Mouse (Mus musculus) small intestine, adult 2 months (tissue): ENCODE data around the gene Derl3. TPM values are rescaled to one million over a fixed set of nuclear protein-coding genes. Genes with fewer than 3 reads are reported as not detected.
A peak's percentile ranks its signal among the peaks of the same experiment; 100 is the strongest.
"Not testable (repeated sequence)": the region's sequence is repeated elsewhere in the genome, so short reads cannot be mapped to it uniquely, and the experiment has no call there.

ENCODE experiments used
- H3K27ac ChIP-seq: fragments of 200-500 bp; 2 replicates; pipeline ENCODE4 v1.5.1; 2012; ENCODE audit warnings: low read depth, low read length, control low read depth, inconsistent platforms; ENCODE audit not compliant: insufficient read depth
- H3K27me3 ChIP-seq: fragments of 200-500 bp; 2 replicates; pipeline ENCODE4 v1.6.1; 2012; ENCODE audit warnings: mild to moderate bottlenecking, moderate library complexity, low read length, inconsistent platforms; ENCODE audit not compliant: control insufficient read depth, insufficient read depth
- H3K36me3 ChIP-seq: fragments of 200-500 bp; 2 replicates; pipeline ENCODE4 v1.6.1; 2012; ENCODE audit warnings: mild to moderate bottlenecking, low read length, control low read depth, inconsistent platforms; ENCODE audit not compliant: control insufficient read depth, insufficient read depth
- H3K4me1 ChIP-seq: fragments of 200-500 bp; 2 replicates; pipeline ENCODE4 v1.6.1; 2012; ENCODE audit warnings: low read length, inconsistent platforms, mixed read lengths; ENCODE audit not compliant: control insufficient read depth, insufficient read depth, insufficient read length
- H3K4me3 ChIP-seq: fragments of 200-500 bp; 2 replicates; pipeline ENCODE4 v1.5.1; 2012; ENCODE audit warnings: low read depth, mild to moderate bottlenecking, control low read depth, inconsistent platforms, low read length, moderate library complexity
- CTCF ChIP-seq: fragments of 200-500 bp; IDR thresholded peaks from 2 replicates; pipeline ENCODE4 v1.5.1; 2012; ENCODE audit warnings: low read depth, mild to moderate bottlenecking, control low read depth, inconsistent platforms, low read length, moderate library complexity, mixed read lengths; ENCODE audit not compliant: insufficient replicate concordance, insufficient read length; ENCODE audit errors: extremely low read depth
- POLR2A ChIP-seq: fragments of 200-500 bp; IDR thresholded peaks from 2 replicates; pipeline ENCODE4 v1.6.1; 2012; ENCODE audit warnings: low read depth, mild to moderate bottlenecking, control low read depth, inconsistent platforms, low read length, moderate library complexity
- WGBS: fragments of 180-500 bp; shearing (Covaris S2); methylation state at CpG from one replicate; pipeline ENCODE4 v1.1.7; 2018; 5-methylcytosine and 5-hydroxymethylcytosine counted together
- polyA plus RNA-seq: library from polyadenylated mRNA; depleted of rRNA; stranded (reverse); fragments of >200 nt; gene quantifications from 2 replicates; pipeline ENCODE4 v1.2.3, GENCODE M21; 2012; rRNA removed

Gene Derl3
- polyA plus RNA-seq = 145 and 219 TPM in 2 replicates

GRCm38 (mm10) chr10:75893089-75893750 lies at the start of gene Derl3:
Gene Derl3 (plus strand): TSS chr10:75893413.
- Histone ChIP-seq H3K27ac (no peak within 1 kb of the TSS), H3K4me1 (peaks cover 8% of the 10 kb centered on the region), H3K27me3 (no peaks in the 10 kb centered on the region), H3K4me3 (peak within 1 kb of the TSS; percentile 58), H3K36me3 (peaks cover 23% of the 10 kb centered on the region)
- WGBS = 1% methylated on average over 51 of the region's 51 CpGs
- TF ChIP-seq CTCF (no peak), POLR2A (no peak)

- not testable (repeated sequence) for H3K36me3 ChIP-seq, H3K27me3 ChIP-seq, H3K27ac ChIP-seq, H3K4me1 ChIP-seq, H3K4me3 ChIP-seq
- 80% methylated on average over 6 of the region's 6 CpGs for WGBS
Observed at GRCm38 (mm10) chr10:75843898-75844297, 49.3 kb upstream of the Derl3 start.

GRCm38 (mm10) chr10:75844800-75845199 lies 48.4 kb upstream of the Derl3 start:
- no peak for TF ChIP-seq CTCF
- no peak for TF ChIP-seq POLR2A
- Histone ChIP-seq H3K4me3 (no peak overlapping the region), H3K27me3 (no peaks in the 10 kb centered on the region), H3K36me3 (no peaks in the 10 kb centered on the region), H3K4me1 (no peaks in the 10 kb centered on the region), H3K27ac (no peak overlapping the region)
- 61% methylated on average over 1 of the region's 1 CpGs for WGBS

GRCm38 (mm10) chr10:75845306-75845930 lies 47.8 kb upstream of the Derl3 start:
- H3K27me3 ChIP-seq = no peaks in the 10 kb centered on the region

GRCm38 (mm10) chr10:75848382-75848781 lies 44.8 kb upstream of the Derl3 start:
- 36% methylated on average over 3 of the region's 3 CpGs for WGBS
- Histone ChIP-seq H3K27ac (no peak overlapping the region), H3K4me3 (no peak overlapping the region), H3K4me1 (no peaks in the 10 kb centered on the region), H3K36me3 (no peaks in the 10 kb centered on the region), H3K27me3 (no peaks in the 10 kb centered on the region)
- TF ChIP-seq CTCF = no peak

More at GRCm38 (mm10) chr10:75845306-75845930, 47.8 kb upstream of the Derl3 start:
- WGBS = 53% methylated on average over 6 of the region's 6 CpGs
- no peaks in the 10 kb centered on the region for H3K36me3 ChIP-seq
- TF ChIP-seq POLR2A (no peak), CTCF (no peak)
- no peaks in the 10 kb centered on the region for H3K4me1 ChIP-seq
- no peak overlapping the region for H3K4me3 ChIP-seq
- H3K27ac ChIP-seq = no peak overlapping the region

GRCm38 (mm10) chr10:75851076-75851475 lies 42.1 kb upstream of the Derl3 start:
- no peaks in the 10 kb centered on the region for H3K4me1 ChIP-seq
- H3K27me3 ChIP-seq = no peaks in the 10 kb centered on the region
- 55% methylated on average over 6 of the region's 6 CpGs for WGBS
- H3K27ac ChIP-seq = no peak overlapping the region
- H3K4me3 ChIP-seq = no peak overlapping the region
- H3K36me3 ChIP-seq = no peaks in the 10 kb centered on the region
- no peak for TF ChIP-seq POLR2A
- no peak for TF ChIP-seq CTCF

- H3K27me3 ChIP-seq = no peaks in the 10 kb centered on the region
- TF ChIP-seq POLR2A (no peak), CTCF (no peak)
- no peak overlapping the region for H3K4me3 ChIP-seq
- no peaks in the 10 kb centered on the region for H3K4me1 ChIP-seq
- no peak overlapping the region for H3K27ac ChIP-seq
- 76% methylated on average over 3 of the region's 3 CpGs for WGBS
- no peaks in the 10 kb centered on the region for H3K36me3 ChIP-seq
Observed at GRCm38 (mm10) chr10:75851681-75852080, 41.5 kb upstream of the Derl3 start.
